Mouse (Mus musculus) ES-E14 (cell line): ENCODE results near the gene Atpaf2. TPM values are rescaled to one million over a fixed set of nuclear protein-coding genes. Genes with fewer than 3 reads are reported as not detected.

Experiments used
- DNase-seq: peaks from one replicate; pipeline ENCODE4 v3.0.0-alpha.2; 2013; ENCODE audit warnings: low read depth, low spot score
- H3K27ac ChIP-seq: 2 replicates; pipeline ENCODE4 v1.5.1; 2012; ENCODE audit warnings: low read depth, mild to moderate bottlenecking, low read length, moderate library complexity, mixed read lengths; ENCODE audit not compliant: poor library complexity, insufficient read depth, severe bottlenecking
- H3K36me3 ChIP-seq: 2 replicates; pipeline ENCODE4 v1.6.1; 2012; ENCODE audit warnings: mild to moderate bottlenecking, low read length, moderate library complexity, mixed read lengths; ENCODE audit not compliant: control insufficient read depth, poor library complexity, insufficient read depth, severe bottlenecking
- H3K4me1 ChIP-seq, 2 experiments: fragments of 150-350 bp in 1 of 2; sonication (generic) in 1 of 2; 2 replicates each; pipeline ENCODE4 v1.6.1; 2012; ENCODE audit warnings: low read length in 2 of 2, mild to moderate bottlenecking in 1 of 2, mixed read lengths in 1 of 2; ENCODE audit not compliant: control insufficient read depth in 2 of 2, insufficient read depth in 2 of 2, poor library complexity in 1 of 2
- H3K4me3 ChIP-seq, 2 experiments: fragments of 150-350 bp in 1 of 2; sonication (generic) in 1 of 2; 2 replicates each; pipeline ENCODE4 v1.5.1; 2012; ENCODE audit warnings: low read length in 2 of 2, low read depth in 1 of 2, mild to moderate bottlenecking in 1 of 2, mixed read lengths in 1 of 2; ENCODE audit not compliant: insufficient read depth in 1 of 2, poor library complexity in 1 of 2, severe bottlenecking in 1 of 2
- H3K9ac ChIP-seq: 2 replicates; pipeline ENCODE4 v1.6.1; 2012; ENCODE audit warnings: low read depth, mild to moderate bottlenecking, low read length, mixed read lengths; ENCODE audit not compliant: poor library complexity, insufficient read depth, severe bottlenecking
- H3K9me3 ChIP-seq: fragments of 150-350 bp; sonication (generic); 2 replicates; pipeline ENCODE4 v1.6.1; 2012; ENCODE audit warnings: low read depth, mild to moderate bottlenecking, low read length; ENCODE audit not compliant: control insufficient read depth, insufficient read depth
- CHD2 ChIP-seq: IDR thresholded peaks from 2 replicates; pipeline ENCODE4 v1.6.1; 2014; ENCODE audit warnings: mild to moderate bottlenecking, low read depth, low read length, inconsistent platforms
- HCFC1 ChIP-seq: IDR thresholded peaks from 2 replicates; pipeline ENCODE4 v1.6.1; 2012; ENCODE audit warnings: low read length, inconsistent platforms, borderline replicate concordance; ENCODE audit not compliant: insufficient read depth
- MAFK ChIP-seq: IDR thresholded peaks from 2 replicates; pipeline ENCODE4 v1.6.1; 2014; ENCODE audit warnings: mild to moderate bottlenecking, low read depth, low read length, inconsistent platforms; ENCODE audit not compliant: insufficient read depth
- ZC3H11A ChIP-seq: IDR thresholded peaks from 2 replicates; pipeline ENCODE4 v1.6.1; 2012; ENCODE audit warnings: low read depth, mild to moderate bottlenecking, inconsistent platforms, low read length, borderline replicate concordance
- ZNF384 ChIP-seq: IDR thresholded peaks from 2 replicates; pipeline ENCODE4 v1.6.1; 2012; ENCODE audit warnings: low read depth, low read length, inconsistent platforms
- in situ Hi-C, 2 experiments: fragments of 600-800 bp; cut with MboI; formaldehyde crosslinking; loops; one replicate each; pipeline ENCODE4 v1.15.1; 2025; ENCODE audit warnings: low sequenced_read_pairs in 2 of 2, inconsistent platforms in 1 of 2; ENCODE audit not compliant: unreplicated experiment in 2 of 2
- total RNA-seq: library from RNA; depleted of rRNA; stranded (reverse); fragments of 300-350 nt; gene quantifications from 2 replicates; pipeline ENCODE4 v1.2.3, GENCODE M21; 2012

Atpaf2 gene
- total RNA-seq, 1 experiment, result 34.3 TPM

GRCm38 (mm10) chr11:60366239-60367019 lies 51.8 kb downstream of the Atpaf2 start:
- H3K27ac ChIP-seq, result peak overlapping the region; percentile 70
- no peaks in the 10 kb centered on the region for H3K9me3 ChIP-seq
- H3K36me3 ChIP-seq, result no peaks in the 10 kb centered on the region
- peaks cover 15 to 16% of the 10 kb centered on the region in 2 experiments; a peak in 3 of 4 replicates for H3K4me1 ChIP-seq
- TF ChIP-seq CHD2, result no peak
- TF ChIP-seq HCFC1, result no peak
- no peak for TF ChIP-seq MAFK
- TF ChIP-seq ZNF384, result no peak
- TF ChIP-seq ZC3H11A, result no peak
- in situ Hi-C loops, result no loop called here
- no peak for DNase-seq
- peak overlapping the region; percentile 33; the same call in 1 of the 2 replicates for H3K9ac ChIP-seq
- H3K4me3 ChIP-seq, result peak overlapping the region; percentile 1 to 8; a peak in 1 of 4 replicates

- Histone ChIP-seq H3K4me1 (peaks cover 3 to 11% of the 10 kb centered on the region in 2 experiments; a peak in 3 of 4 replicates), H3K27ac (no peak overlapping the region), H3K36me3 (no peaks in the 10 kb centered on the region), H3K9ac (no peak overlapping the region), H3K4me3 (no peak overlapping the region), H3K9me3 (no peaks in the 10 kb centered on the region)
- in situ Hi-C loops, result no loop called here
- DNase-seq, result no peak
- TF ChIP-seq MAFK, result no peak
- no peak for TF ChIP-seq ZC3H11A
- TF ChIP-seq HCFC1, result no peak
- no peak for TF ChIP-seq CHD2
- no peak for TF ChIP-seq ZNF384
Observed at GRCm38 (mm10) chr11:60360631-60361201, 57.5 kb downstream of the Atpaf2 start.

- TF ChIP-seq ZNF384 (no peak), CHD2 (no peak), HCFC1 (no peak), MAFK (no peak), ZC3H11A (no peak)
- peaks cover 3 to 11% of the 10 kb centered on the region in 2 experiments; a peak in 3 of 4 replicates for H3K4me1 ChIP-seq
- H3K9ac ChIP-seq, result no peak overlapping the region
- no peaks in the 10 kb centered on the region for H3K9me3 ChIP-seq
- H3K27ac ChIP-seq, result no peak overlapping the region
- H3K36me3 ChIP-seq, result no peaks in the 10 kb centered on the region
- H3K4me3 ChIP-seq, result no peak overlapping the region
- no peak for DNase-seq
- in situ Hi-C loops, result no loop called here
Observed at GRCm38 (mm10) chr11:60359936-60360335, 58.3 kb downstream of the Atpaf2 start.

- no peak for DNase-seq
- in situ Hi-C loops, result no loop called here
- Histone ChIP-seq H3K9me3 (no peaks in the 10 kb centered on the region), H3K4me3 (no peak overlapping the region), H3K27ac (no peak overlapping the region), H3K36me3 (no peaks in the 10 kb centered on the region), H3K4me1 (peaks cover 3 to 13% of the 10 kb centered on the region in 2 experiments; a peak in 3 of 4 replicates), H3K9ac (no peak overlapping the region)
- no peak for TF ChIP-seq MAFK
- TF ChIP-seq ZNF384, result no peak
- no peak for TF ChIP-seq ZC3H11A
- TF ChIP-seq CHD2, result no peak
- TF ChIP-seq HCFC1, result no peak
Observed at GRCm38 (mm10) chr11:60359138-60359537, 59.1 kb downstream of the Atpaf2 start.
